Mouse (Mus musculus) ES-E14 (cell line): ENCODE results near the gene Tmem183a. TPM values are rescaled to one million over a fixed set of nuclear protein-coding genes. Genes with fewer than 3 reads are reported as not detected.

Experiments used
- DNase-seq: peaks from one replicate; pipeline ENCODE4 v3.0.0-alpha.2; 2013; ENCODE audit warnings: low read depth, low spot score
- H3K27ac ChIP-seq: 2 replicates; pipeline ENCODE4 v1.5.1; 2012; ENCODE audit warnings: low read depth, mild to moderate bottlenecking, low read length, moderate library complexity, mixed read lengths; ENCODE audit not compliant: poor library complexity, insufficient read depth, severe bottlenecking
- H3K36me3 ChIP-seq: 2 replicates; pipeline ENCODE4 v1.6.1; 2012; ENCODE audit warnings: mild to moderate bottlenecking, low read length, moderate library complexity, mixed read lengths; ENCODE audit not compliant: control insufficient read depth, poor library complexity, insufficient read depth, severe bottlenecking
- H3K4me1 ChIP-seq, 2 experiments: fragments of 150-350 bp in 1 of 2; sonication (generic) in 1 of 2; 2 replicates each; pipeline ENCODE4 v1.6.1; 2012; ENCODE audit warnings: low read length in 2 of 2, mild to moderate bottlenecking in 1 of 2, mixed read lengths in 1 of 2; ENCODE audit not compliant: control insufficient read depth in 2 of 2, insufficient read depth in 2 of 2, poor library complexity in 1 of 2
- H3K4me3 ChIP-seq, 2 experiments: fragments of 150-350 bp in 1 of 2; sonication (generic) in 1 of 2; 2 replicates each; pipeline ENCODE4 v1.5.1; 2012; ENCODE audit warnings: low read length in 2 of 2, low read depth in 1 of 2, mild to moderate bottlenecking in 1 of 2, mixed read lengths in 1 of 2; ENCODE audit not compliant: insufficient read depth in 1 of 2, poor library complexity in 1 of 2, severe bottlenecking in 1 of 2
- H3K9ac ChIP-seq: 2 replicates; pipeline ENCODE4 v1.6.1; 2012; ENCODE audit warnings: low read depth, mild to moderate bottlenecking, low read length, mixed read lengths; ENCODE audit not compliant: poor library complexity, insufficient read depth, severe bottlenecking
- H3K9me3 ChIP-seq: fragments of 150-350 bp; sonication (generic); 2 replicates; pipeline ENCODE4 v1.6.1; 2012; ENCODE audit warnings: low read depth, mild to moderate bottlenecking, low read length; ENCODE audit not compliant: control insufficient read depth, insufficient read depth
- CHD2 ChIP-seq: IDR thresholded peaks from 2 replicates; pipeline ENCODE4 v1.6.1; 2014; ENCODE audit warnings: mild to moderate bottlenecking, low read depth, low read length, inconsistent platforms
- HCFC1 ChIP-seq: IDR thresholded peaks from 2 replicates; pipeline ENCODE4 v1.6.1; 2012; ENCODE audit warnings: low read length, inconsistent platforms, borderline replicate concordance; ENCODE audit not compliant: insufficient read depth
- MAFK ChIP-seq: IDR thresholded peaks from 2 replicates; pipeline ENCODE4 v1.6.1; 2014; ENCODE audit warnings: mild to moderate bottlenecking, low read depth, low read length, inconsistent platforms; ENCODE audit not compliant: insufficient read depth
- ZC3H11A ChIP-seq: IDR thresholded peaks from 2 replicates; pipeline ENCODE4 v1.6.1; 2012; ENCODE audit warnings: low read depth, mild to moderate bottlenecking, inconsistent platforms, low read length, borderline replicate concordance
- ZNF384 ChIP-seq: IDR thresholded peaks from 2 replicates; pipeline ENCODE4 v1.6.1; 2012; ENCODE audit warnings: low read depth, low read length, inconsistent platforms
- in situ Hi-C, 2 experiments: fragments of 600-800 bp; cut with MboI; formaldehyde crosslinking; loops; one replicate each; pipeline ENCODE4 v1.15.1; 2025; ENCODE audit warnings: low sequenced_read_pairs in 2 of 2, inconsistent platforms in 1 of 2; ENCODE audit not compliant: unreplicated experiment in 2 of 2
- total RNA-seq: library from RNA; depleted of rRNA; stranded (reverse); fragments of 300-350 nt; gene quantifications from 2 replicates; pipeline ENCODE4 v1.2.3, GENCODE M21; 2012

Tmem183a gene
- total RNA-seq, 1 experiment, result 100 TPM

DNA sequence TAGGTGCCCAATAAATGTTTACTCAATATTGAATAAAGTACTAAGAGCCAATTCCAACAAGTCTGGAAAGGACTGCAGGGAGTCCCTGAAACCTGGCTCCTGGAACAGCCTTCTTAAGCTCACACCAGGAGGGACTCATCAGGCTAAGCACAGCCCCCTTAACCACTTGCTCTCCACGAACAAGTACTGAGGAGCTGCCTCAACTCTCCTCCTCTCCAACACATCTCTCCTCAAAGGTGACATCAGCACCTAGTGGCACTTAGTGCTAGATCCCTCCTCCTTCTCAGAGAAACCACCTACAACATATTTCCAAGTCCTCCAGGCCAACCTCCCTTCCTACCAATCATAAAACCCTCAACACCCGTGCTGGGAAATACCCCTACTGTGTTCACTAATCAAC lies 18.2 kb downstream of the Tmem183a start:
- H3K4me3 ChIP-seq, result peak overlapping the region; percentile 70 to 76; a peak in 3 of 4 replicates
- DNase-seq, result no peak
- peaks cover 0 to 5% of the 10 kb centered on the region in 2 experiments; a peak in 1 of 4 replicates for H3K4me1 ChIP-seq
- H3K9me3 ChIP-seq, result no peaks in the 10 kb centered on the region
- in situ Hi-C loops, result no loop called here
- TF ChIP-seq MAFK, result no peak
- no peak for TF ChIP-seq CHD2
- no peak for TF ChIP-seq ZNF384
- TF ChIP-seq ZC3H11A, result no peak
- no peak for TF ChIP-seq HCFC1
- H3K36me3 ChIP-seq, result peaks cover 4% of the 10 kb centered on the region
- H3K27ac ChIP-seq, result no peak overlapping the region
- H3K9ac ChIP-seq, result peak overlapping the region; percentile 62; the same call in 1 of the 2 replicates

DNA sequence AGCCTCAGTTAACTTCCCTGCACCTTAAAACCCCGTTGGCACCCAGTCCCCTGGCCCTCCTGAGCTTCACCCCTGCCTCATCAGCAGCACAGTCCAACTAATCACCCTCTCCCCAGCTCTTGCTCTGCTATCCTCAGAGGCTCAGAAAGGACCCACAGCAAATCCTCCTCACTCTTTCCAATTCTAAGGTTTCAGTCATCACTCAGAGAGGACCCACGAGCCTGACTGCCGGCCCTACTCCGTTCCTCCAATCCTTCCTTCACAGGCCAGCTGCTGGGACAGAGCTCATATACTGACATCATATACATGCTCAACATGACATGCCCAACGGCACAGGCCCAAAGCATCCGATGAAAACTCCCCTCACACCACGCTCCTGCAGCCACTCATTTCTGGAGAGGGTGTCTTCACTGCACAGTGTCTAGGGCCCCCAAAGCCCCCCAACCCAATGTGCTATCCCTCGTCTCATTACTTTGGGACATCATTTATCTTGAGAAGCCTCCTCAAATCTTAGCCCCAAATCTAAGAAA lies 18.9 kb downstream of the Tmem183a start:
- TF ChIP-seq CHD2 (no peak), HCFC1 (no peak), MAFK (no peak), ZNF384 (no peak)
- Histone ChIP-seq H3K27ac (no peak overlapping the region), H3K9me3 (no peaks in the 10 kb centered on the region), H3K9ac (no peak overlapping the region), H3K4me3 (no peak overlapping the region), H3K4me1 (peaks cover 0 to 5% of the 10 kb centered on the region in 2 experiments; a peak in 1 of 4 replicates), H3K36me3 (peaks cover 2% of the 10 kb centered on the region)
- in situ Hi-C loops, result no loop called here
- DNase-seq, result no peak

DNA sequence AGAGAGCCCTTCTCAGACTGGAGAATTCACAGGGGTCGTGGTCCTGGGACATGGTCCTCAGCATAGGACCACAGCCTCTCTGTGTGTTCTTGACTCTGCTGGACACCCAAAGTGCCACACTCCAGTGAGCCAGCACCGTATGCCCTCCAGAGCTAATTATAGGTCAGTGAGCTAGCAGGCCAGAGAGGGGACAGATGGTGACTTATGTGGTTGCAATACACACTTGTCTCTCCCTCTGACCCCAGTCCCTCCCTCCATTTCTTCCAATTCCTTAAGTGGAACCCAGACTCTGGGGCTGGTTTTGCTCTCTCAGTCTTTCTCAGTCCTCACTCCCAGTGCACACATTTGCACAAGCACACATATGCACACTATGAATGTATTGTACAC lies 19.5 kb downstream of the Tmem183a start:
- Histone ChIP-seq H3K4me1 (peaks cover 0 to 5% of the 10 kb centered on the region in 2 experiments; a peak in 1 of 4 replicates), H3K27ac (no peak overlapping the region), H3K4me3 (no peak overlapping the region), H3K9me3 (no peaks in the 10 kb centered on the region), H3K36me3 (no peaks in the 10 kb centered on the region; the same call in 1 of the 2 replicates), H3K9ac (no peak overlapping the region)
- no peak for TF ChIP-seq MAFK
- in situ Hi-C loops, result no loop called here
- no peak for DNase-seq

DNA sequence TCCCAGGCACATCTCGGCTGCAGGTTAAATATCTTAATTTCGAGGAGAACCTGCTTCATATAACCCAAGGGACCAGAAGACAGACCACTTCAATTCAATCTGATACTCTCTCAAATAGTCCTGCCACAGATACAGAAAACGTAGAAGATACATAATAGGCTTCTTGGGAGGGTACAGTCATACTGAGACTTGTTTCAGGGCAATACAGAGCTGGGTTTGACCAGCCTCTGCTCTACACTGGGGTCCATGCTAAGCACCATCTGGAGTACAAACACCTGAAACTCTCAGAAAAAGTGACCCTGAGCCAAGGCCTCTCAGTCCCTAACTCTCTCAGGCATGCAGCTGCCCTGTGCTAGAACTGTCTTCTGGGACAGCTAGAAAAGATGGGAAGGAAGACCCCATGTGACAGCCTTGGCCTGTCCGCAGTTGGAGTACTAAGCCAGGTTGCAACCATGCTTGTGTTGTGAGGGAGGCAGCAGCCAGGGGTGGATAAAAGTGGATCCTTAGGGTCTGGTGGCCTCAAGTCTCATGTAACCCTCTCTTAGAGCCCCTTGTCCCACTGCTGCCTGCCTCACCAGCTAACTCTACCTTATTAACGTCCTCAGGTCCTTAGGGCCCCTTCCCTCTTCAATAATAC lies 20.0 kb downstream of the Tmem183a start:
- in situ Hi-C loops, result no loop called here
- H3K9ac ChIP-seq, result no peak overlapping the region
- H3K4me3 ChIP-seq, result no peak overlapping the region
- DNase-seq, result no peak
- no peaks in the 10 kb centered on the region for H3K9me3 ChIP-seq
- TF ChIP-seq ZNF384 (no peak), MAFK (no peak), ZC3H11A (no peak), HCFC1 (no peak), CHD2 (no peak)
- peaks cover 0 to 5% of the 10 kb centered on the region in 2 experiments; a peak in 1 of 4 replicates for H3K4me1 ChIP-seq
- no peaks in the 10 kb centered on the region; the same call in 1 of the 2 replicates for H3K36me3 ChIP-seq
- H3K27ac ChIP-seq, result no peak overlapping the region
